Mouse (Mus musculus) heart, adult 8-10 months (tissue): ENCODE data around the gene Stk4. TPM values are rescaled to one million over a fixed set of nuclear protein-coding genes. Genes with fewer than 3 reads are reported as not detected.

Experiments used
- DNase-seq: peaks from one replicate; pipeline ENCODE4 v3.0.0; 2022; ENCODE audit warnings: low spot score
- total RNA-seq, 4 experiments: library from RNA; stranded (reverse); gene quantifications; 2 replicates each; pipeline ENCODE4 v1.2.4; 2022

Gene Stk4
- total RNA-seq, 4 experiments from 2014 or later = 14.1 to 21.5 (median 16.9) TPM

DNA sequence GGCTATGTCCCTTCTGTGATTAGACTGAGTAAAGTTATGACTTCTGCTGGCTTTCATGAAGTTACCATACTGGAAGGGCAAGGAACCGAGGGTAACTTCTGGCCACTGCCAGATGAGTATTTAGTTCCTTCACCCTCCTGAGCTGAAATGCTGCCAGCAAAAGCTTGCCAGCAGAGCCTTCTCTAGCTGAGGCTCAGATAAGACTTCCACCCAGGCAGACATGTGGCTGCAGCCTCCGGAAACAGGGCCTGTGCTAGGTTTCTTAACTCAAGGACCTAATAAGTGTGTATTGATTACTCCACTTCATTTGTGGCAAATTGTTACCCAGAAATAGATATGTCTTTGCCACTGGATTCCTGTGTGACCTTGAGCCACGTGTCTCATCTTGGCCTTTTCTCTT lies 103.3 kb downstream of the Stk4 start:
- no peak for DNase-seq

DNA sequence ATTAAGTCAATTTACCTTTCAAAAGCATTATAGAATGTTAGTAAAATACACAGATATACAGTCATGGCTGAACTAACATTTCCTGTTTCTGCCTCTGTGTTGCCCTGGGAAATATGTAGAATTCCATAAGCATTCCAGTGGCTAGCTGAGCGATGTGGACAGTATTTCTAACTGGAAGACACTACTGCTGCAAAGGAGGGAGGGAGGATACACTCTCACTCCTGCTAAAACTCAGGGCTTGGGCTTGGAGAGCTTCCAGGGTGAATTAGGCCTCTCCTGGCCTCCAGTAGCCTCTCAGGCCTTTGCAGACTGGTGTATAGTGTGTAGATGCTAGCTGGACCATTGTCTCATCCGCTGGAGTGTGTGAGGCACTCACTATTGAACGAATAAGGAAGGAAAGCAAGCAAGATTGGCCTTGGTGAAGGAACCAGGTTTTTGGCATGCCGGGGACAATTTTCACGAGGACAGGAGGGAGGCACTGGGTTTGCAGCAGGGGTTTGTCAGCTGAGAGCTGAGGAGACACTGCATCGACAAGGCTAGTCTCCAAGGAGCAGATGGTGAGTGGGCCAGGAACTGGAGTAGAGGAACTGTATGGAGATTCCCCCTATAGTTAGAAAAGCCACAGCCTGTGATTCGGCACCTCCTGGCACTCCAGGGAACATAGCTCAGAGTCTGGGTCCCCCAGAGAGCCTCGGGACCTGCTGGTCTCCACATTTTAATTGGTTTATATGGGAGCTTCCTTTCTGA lies 104.7 kb downstream of the Stk4 start:
- DNase-seq = no peak

DNA sequence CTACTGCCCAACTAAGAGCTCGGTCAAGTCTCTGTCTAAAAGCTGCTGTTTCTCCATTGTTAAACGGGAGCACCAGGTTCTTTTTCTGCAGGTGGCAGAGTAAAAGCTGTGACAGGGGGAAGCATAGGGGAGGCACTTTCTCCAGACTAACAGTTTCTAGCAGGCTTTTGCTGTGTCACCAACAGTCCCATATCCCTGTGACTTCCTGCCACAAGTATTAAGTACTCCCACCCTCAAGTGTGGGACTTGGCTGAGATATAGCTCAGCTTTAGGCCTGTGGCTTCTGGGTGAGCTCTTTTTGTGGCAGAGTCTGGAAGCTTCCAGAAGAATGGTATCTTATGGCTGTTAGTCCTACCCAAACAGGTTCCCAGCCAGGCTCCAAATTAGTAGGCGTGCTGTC lies 105.7 kb downstream of the Stk4 start:
- no peak for DNase-seq

DNA sequence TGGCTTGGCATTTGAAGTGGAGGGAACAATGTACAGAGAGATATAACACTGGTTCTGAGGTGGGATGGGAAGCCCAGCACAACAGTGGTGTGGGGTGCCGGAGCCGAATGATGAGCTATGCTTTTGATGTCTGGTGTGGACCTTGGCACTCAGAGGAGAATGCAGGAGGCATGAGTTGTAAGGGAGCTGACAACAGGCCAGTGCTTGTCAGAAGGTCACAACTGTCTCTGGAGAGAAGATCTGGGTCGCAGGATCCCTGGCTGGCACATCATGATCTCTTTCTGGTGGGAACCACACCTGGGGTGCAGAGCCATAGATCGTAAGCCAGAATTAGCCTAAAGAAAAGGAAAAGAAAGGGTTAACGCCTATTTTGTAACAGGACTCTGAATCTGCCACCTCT lies 107.7 kb downstream of the Stk4 start:
- no peak for DNase-seq

DNA sequence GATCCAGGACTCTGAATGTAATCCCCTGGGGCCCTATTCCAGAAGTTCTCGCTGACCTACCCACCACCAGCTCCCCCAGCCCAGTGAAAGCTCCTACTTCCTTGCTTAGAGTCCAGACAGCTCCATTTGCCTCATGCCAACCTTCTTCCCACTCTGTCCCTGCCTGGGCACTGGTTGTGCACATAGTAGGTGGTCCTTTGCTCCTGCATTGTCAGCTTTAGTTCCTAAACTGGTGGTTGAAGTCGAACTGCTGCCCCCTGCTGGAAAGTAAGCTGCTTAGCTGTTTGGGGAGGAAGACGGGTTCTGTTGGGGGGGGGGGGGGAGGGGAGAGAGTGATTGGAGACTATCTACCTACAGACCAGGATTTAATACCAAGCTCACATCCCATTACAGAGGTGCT lies 110.0 kb downstream of the Stk4 start:
- DNase-seq = peak; percentile 17

DNA sequence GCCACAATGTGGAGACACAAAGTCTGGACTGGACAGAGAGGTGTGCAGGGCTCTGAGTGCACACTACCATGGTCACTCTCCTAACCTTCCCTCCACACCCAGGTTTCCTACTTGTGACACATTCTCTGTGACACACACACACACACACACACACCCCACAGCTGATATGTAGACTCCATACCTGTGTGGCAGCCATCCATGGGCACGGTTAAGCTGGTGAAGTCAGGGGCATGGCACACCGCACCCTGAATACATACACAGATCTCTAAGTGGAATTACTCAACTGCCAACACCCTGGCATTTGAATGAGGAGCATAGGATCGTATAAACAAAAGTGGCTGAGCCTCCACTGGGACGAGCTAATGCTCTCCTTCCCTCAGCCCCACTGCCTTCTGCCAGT lies 110.6 kb downstream of the Stk4 start:
- DNase-seq = no peak

DNA sequence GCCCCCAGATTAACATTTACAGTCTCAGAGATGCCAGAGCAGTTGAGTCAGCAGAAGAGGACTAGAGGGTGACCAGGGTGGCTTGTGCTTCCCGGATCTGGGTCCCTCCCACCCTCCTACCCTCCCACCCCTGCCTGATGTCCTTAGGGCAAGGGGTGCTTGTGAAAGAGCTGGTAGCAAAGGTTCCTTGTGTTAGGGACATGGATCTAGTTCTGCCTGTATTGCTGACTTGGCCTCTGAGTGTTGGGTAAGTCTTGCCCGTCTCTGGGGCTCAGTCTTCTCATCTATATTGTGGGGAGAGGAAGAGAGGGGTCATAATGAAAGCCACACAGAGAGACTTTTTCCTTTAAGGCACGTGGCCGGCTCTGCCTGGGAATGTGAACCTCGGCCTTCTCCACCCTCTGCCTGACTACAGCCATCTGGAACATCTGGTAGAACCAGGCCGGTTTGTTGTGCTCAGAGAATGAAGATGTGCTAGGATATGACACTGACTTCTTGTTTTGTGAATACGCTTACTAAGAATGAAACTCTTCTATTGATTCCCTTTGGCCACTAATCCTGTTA lies 112.7 kb downstream of the Stk4 start, which contains the start of gene Wfdc5:
Gene Wfdc5 (minus strand): TSS at position 51 of the 564 bp plus-strand sequence.
- no peak for DNase-seq

DNA sequence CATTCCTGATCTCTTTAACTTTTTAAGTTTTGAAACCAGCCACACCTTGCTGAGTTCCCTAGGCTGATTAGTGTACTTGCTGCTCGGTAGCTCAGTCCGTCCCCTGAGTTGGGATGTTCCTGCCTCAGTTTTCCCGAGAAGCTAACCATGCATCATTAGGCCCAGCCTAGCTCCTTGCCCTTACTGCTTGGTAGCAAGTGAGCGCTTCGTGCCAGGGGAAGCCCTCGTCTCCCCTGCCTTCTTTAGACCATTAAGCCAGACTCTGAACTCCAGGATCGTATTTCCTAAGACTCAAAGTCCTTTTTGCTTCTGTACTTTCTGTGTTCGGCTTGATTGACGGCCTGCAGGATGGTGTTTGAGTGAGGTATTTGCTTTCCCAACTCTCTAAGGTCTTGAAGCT lies 113.2 kb downstream of the Stk4 start:
- no peak for DNase-seq

DNA sequence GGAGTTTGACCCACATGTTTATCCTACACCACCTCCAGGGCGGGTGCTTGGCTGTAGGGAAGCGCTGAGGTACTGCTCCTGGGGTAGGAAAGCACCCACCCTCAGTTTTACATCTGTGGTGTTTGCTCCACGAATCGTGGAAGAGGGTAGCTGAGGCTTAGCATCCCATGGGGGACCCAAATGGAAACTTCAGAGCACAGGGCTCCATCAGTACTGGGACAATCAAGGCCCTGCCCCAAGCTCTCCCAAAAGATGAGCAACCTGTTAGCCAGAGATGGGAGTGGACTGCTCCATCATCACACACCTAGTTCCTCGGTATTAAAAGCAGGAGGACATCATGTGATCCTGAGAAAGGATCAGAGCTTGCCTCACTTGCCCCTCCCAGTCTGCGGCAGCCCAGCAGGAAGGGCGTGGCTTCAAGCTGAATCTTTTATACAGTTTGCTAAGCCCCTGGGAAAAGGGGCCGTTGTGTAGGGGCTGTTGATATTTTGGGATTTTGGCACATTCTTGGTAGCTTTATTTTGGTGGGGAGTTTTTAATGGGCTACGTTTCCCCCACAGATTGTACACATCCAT lies 114.1 kb downstream of the Stk4 start:
- no peak for DNase-seq

DNA sequence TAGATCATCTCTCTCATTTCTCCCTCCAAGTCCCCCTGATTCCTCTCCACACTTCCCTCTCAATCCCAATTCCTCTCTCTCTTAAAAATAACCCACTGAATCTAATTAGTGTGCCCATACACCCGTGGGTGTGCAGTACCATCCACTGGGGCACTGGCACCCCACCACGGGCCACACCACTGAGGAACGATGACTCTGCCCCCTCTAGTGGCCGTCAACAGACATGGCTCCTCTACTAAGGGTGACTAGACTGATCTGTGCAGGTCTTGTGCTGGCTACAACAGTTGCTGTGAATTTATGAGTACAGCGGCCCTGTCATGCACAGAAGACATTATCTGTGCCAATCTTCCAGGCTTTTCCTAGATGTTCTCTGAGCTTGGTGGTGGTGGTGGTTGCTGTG lies 118.6 kb downstream of the Stk4 start:
- no peak for DNase-seq

DNA sequence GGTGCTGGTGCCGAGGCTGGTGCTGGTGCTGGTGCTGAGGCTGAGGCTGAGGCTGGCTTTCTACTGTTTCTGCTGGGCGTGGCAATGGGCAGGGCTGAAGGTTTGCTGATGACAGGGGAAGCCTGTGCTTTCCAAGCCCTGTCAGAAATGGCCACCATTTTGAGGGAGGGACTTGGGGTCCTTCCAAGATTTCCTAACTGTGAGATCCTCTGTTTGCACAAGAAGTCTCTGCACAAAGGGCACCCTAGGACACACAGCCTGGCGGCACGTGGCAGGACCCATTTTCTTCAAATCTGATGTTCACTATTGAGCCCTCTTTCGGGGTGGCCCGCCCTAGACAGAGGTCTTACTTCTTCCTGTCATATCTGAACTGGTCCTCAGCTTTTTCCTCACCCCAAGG lies 120.5 kb downstream of the Stk4 start, which contains the start of gene Wfdc12:
Gene Wfdc12 (minus strand): TSS at position 33 of the 400 bp plus-strand sequence.
- DNase-seq = no peak

DNA sequence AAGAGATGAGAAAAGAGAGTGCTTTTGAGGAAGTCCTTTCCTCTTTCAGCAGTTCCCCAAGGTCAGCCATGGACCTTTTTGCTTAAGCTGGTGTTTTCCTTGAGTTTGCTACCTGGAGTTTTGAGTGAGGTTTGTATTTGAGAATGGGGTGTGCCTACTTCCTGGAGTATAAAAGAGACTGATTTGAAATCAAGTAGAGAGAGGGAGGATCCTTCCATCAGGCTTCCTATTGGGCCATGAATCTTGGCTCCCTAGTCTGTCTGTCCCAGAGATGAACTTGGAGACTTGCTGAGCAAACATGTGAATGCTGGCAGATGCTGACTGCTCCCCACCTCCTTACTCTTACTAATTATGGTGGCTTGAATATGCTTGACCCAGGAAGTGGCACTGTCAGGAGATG lies 122.2 kb downstream of the Stk4 start:
- DNase-seq = no peak

DNA sequence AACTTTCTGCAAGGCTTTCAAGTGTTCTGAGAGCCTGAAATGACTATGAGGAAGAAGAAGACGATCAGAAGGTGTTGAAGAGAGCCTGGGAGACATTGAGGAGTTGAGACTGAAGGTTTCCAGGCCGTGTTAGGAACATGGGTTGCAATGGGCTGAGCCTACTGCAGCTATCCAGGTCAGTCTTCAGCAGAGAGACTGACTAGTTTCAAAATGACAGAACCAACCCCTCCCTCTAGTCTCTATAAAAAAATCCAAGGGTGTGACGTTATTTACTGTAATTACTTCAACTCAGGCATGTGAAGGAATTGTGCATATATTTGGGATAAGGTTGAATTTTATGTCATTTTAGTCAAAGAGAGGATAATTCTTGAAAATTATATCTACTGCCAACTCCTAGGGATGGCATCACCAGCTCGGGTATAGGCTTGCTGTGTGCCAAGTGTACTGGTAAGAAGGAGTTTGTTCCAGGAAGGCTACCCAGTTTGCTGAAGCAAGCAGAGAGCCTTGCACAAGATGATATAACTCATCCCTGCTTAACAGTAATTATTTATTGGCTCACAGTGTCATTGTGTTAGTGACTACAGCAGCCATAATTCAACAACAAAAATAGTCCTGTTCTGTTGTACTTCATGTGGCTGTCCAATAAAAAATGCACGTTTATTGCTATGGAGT lies 125.0 kb downstream of the Stk4 start:
- DNase-seq = no peak

DNA sequence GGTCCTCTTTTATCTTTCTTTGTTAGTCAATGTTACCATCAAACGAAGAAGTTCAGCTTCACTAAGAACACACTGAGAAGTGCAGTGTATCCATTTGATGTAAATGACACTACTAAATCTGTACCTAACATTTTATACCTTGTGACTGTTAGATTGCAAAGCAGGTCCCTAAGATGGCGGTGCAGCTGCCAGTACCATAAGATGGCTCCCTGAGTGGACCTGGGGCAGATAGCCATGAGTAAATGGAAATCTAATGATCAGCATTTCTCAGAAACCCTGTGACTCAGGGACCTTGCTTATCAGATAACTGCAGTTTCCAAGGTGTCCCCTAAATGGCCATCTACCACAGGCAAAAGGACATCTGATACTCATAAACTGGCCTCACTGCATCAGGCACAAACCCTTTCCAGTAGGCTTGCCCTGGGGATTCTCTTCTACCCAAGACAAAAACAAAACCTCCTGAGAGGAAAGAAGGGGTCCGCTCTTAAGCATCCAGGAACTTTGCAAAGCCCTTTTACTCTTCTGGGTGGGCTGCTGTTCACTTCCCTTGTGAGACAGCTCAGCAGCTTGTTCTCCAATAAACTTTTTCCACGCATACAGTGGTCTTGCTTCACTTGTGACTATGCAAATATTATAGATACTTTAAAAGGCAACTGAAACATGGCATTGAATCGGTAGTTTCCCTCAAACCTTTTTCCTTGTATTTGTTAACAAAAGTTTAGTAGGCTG lies 126.0 kb downstream of the Stk4 start:
- no peak for DNase-seq

DNA sequence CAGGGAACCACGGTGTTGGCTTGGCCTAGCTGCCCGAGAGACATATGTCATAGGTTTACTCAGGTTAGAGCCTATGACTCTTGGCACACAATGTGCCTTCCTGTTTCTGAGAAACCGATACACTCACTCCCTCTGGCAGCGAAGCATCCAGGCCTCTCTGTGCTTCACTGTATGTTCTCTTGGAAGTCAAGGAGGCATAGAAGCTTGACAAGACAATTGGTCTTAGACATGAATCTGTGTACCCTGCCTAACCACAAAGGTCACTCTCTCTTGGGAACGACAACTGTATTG lies 126.5 kb downstream of the Stk4 start:
- DNase-seq = no peak

DNA sequence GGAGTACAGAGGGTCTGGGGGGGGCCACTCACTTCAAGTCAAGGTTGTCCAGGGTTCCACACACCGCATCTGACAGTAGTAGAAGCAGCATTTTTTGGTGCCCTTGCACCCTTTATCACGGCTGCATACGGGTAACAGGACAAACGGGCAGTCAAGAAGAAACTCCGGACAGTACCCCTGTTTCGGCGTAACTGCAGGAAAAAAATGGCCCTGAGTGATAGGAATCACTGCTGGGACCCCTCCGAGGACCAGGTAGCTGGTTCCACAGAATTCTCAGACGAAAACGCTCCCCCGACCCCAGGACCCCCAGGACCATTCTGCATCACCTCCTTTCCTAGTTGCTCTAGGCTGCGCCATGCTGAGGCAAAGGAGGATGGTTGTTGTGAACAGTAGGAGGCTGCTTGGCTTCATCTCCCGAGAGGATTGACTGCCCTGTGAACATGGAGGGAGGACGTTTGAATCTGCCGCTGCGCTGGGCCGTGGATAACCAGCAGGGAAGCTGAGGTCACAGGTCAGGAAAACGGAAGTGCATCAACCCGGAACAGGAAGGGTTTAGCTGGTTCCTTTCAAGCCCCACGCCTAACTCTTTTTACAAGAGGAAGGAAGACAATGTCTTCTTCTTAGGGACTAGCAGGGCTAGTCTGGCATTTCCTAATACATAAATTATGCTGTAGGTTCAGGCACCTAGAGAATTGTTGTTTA lies 129.7 kb downstream of the Stk4 start, which contains the start of gene Wfdc15a:
Gene Wfdc15a (minus strand): TSS at position 505 of the 702 bp plus-strand sequence.
- no peak for DNase-seq

Other genes with a start within 250 kb of the Stk4 start
- 1 to 10 TPM in 2 of 4 experiments, under 1 TPM in 2; 0.65 to 2.6 (median 1.4) TPM for gene Ccn5, start 249.5 kb upstream of the Stk4 start, total RNA-seq
- gene Kcnk15, start 216.7 kb upstream of the Stk4 start, total RNA-seq = not detected
- 1 to 10 TPM; 1.6 to 2.6 (median 1.8) TPM for gene Rims4, start 151.6 kb upstream of the Stk4 start, total RNA-seq
- gene Ywhab, start 75.4 kb upstream of the Stk4 start, total RNA-seq = 10 to 100 TPM; 66.1 to 76.5 (median 72.0) TPM
- gene Pabpc1l, start 44.9 kb upstream of the Stk4 start, total RNA-seq = 1 to 10 TPM in 1 of 4 experiments, under 1 TPM in 1, not detected in 2; 0.40 to 1.4 TPM
- gene Tomm34, start 847 bp downstream of the Stk4 start, total RNA-seq = 10 to 100 TPM; 18.3 to 24.4 (median 20.0) TPM
- gene Kcns1, start 100.8 kb downstream of the Stk4 start, total RNA-seq = under 1 TPM in 2 of 4 experiments, not detected in 2; 0.09 TPM
- not detected for gene Wfdc5, start 112.4 kb downstream of the Stk4 start, total RNA-seq
- not detected for gene Wfdc12, start 120.3 kb downstream of the Stk4 start, total RNA-seq
- not detected for gene Wfdc15a, start 129.8 kb downstream of the Stk4 start, total RNA-seq
- gene Wfdc15b, start 151.3 kb downstream of the Stk4 start, total RNA-seq = not detected
- gene Svs2, start 168.1 kb downstream of the Stk4 start, total RNA-seq = not detected
- not detected for gene Svs3b, start 186.3 kb downstream of the Stk4 start, total RNA-seq
- gene Svs4, start 208.1 kb downstream of the Stk4 start, total RNA-seq = not detected
- not detected for gene Svs3a, start 218.9 kb downstream of the Stk4 start, total RNA-seq
- gene Svs6, start 246.4 kb downstream of the Stk4 start, total RNA-seq = not detected